Mouse (Mus musculus) cerebellum, postnatal 25 days (tissue): ENCODE data around the gene Arrdc5.

ENCODE experiments used
- DNase-seq, 2 experiments: peaks; one replicate each; pipeline ENCODE4 v3.0.0; 2021; ENCODE audit warnings: mixed read lengths in 2 of 2

The Arrdc5 gene

DNA sequence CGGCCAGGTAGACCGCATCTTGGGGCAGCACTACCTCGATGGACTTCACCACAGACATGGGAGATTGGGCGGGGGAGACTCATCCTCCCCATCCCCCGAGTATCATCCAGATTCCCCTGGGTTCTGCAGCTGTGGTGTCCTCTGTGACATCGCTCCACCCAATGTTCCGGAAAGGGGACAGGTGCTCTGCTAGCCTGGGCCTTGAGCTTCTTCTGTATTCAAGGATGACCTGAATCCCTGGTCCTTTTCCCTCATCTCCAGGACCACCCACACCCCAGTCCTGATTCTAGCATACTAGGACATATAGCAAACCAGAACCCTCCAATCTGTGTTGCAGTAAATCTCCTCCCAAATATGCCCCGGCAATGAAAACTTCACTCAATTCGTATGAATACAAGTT, at the start of gene Arrdc5:
Arrdc5 (minus strand) TSS at position 101 of the 400 bp plus-strand sequence.
- DNase-seq = no peak

- no peak for DNase-seq
Measured at GRCm38 (mm10) chr17:56348586-56348985, 48.5 kb upstream of the Arrdc5 start.

DNA sequence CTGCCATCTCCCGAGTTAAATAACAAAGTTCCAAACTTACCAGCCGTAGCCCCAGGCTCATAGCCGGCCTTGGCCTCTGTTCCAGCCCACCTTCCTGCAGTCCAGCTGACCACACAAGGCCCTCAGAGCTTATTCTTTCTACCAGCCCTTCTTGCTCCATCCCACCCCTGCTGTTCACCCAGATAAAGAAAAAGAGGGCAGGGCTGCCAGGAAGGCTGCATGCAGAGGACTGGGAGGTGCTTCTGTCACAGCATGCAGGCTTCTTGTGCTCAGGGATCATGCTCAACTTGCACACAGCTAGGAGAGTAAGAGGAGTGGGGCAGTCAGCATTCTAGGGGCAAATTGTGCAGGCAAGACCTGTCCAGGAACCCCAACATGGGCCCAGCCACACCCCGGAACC, 48.0 kb upstream of the Arrdc5 start:
- DNase-seq = no peak

DNA sequence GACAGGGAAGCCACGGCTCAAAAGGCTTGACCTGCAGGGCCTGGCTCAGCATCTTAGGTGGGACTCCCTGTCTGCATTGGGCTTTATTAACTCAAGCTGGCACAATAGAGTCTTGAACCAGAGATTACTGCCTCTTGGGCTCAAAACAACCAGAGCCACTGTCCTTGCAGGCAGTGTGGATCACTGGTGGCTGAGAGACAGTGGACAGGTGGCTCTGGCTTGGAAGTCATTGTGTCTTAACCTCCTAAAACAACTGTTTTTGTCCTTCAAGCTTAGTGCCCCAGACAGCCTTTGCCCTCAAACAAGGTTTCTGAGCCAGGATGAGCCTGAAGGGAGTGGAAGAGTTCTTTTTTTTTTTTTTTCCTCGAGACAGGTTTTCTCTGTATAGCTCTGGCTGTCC, 45.3 kb upstream of the Arrdc5 start:
- DNase-seq = no peak

DNA sequence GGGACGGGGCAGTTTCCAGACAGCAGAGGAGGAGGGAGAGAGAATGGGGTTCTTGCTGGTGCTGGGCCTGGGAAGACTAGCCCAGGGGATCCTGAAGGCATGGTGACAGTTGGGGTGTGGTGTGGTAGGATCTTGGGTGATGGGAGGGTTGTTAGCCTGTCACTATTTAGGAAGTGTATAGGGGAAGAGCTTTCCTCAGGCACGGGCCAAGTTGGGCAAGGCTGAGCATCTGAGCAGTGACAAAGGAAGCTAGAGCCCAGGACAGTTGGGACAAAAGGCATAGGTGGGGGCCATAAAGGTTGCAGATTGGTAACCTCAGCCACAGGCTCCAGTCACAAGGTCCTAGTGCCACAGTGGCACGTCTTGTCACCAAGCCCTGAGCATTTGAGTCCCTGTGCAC, 43.4 kb upstream of the Arrdc5 start:
- DNase-seq = no peak

GRCm38 (mm10) chr17:56340717-56341116, 40.6 kb upstream of the Arrdc5 start:
- peak; percentile 75 to 77 for DNase-seq

GRCm38 (mm10) chr17:56338909-56339308, 38.8 kb upstream of the Arrdc5 start:
- DNase-seq = peak; percentile 32 to 58

DNA sequence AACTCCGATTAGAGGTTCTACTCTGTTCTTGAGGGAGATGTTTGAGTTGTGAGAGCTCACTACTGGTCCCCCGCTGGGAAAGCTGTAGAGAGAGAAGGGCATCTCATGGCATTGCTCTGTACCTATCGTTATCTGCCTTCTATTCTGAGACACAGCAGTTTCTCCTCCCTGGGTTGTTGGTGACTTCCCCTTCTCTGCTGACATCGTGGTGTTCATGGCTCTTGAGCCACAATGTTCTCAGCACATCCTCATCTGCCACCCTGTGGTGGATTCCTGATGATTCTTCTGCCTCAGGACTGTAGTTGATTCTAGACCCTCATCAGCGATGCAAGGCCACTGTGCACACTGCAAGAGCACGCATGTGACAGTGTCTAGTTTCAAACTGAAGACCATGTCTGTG, 37.7 kb upstream of the Arrdc5 start:
- DNase-seq = peak; percentile 2 to 7

DNA sequence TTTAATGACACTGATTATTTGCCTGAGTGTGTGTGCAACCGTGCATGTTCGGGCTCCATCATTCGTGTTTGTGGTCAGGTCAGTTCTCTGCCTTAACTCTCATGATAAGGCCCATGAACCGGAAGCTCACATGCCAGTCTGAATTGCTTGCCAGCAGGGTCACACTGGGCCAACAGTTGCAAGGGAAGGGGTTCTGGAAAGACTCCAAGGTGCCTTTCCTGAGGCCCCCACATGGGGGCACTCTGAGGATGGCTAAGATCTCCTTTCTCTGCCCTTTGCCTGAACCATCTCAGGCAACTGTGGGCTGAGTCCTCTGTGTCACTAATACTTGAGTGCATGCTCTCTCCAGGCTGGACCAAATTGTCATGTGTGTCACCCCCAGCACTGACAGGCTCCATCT, 37.1 kb upstream of the Arrdc5 start:
- peak; percentile 74 to 77 for DNase-seq

GRCm38 (mm10) chr17:56332987-56333386, 32.9 kb upstream of the Arrdc5 start:
- DNase-seq = peak; percentile 34 to 65

- peak in 1 of 2 experiments; percentile 16 for DNase-seq
Measured at GRCm38 (mm10) chr17:56331256-56331655, 31.2 kb upstream of the Arrdc5 start.

GRCm38 (mm10) chr17:56330345-56330744, 30.3 kb upstream of the Arrdc5 start:
- DNase-seq = no peak

DNA sequence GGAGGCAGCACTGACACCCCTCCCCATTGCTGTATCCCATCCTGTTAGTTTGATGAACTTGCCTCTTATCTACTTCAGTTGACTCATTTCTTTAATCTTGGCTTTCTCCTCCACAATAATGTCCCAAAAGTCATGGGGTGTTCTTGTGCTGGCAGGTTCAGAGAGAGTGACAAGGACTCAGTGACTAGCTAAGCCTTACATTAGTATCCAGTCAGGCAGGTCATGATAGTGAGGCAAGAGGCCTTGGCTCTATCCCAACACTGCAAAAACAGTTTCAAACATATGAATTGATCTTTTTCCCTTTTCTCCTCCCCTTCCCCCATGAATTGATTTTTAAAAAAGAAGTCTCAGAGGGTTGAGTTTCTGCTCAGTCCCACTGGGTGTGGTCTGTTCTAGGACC, 29.2 kb upstream of the Arrdc5 start:
- DNase-seq = no peak

GRCm38 (mm10) chr17:56326153-56327147, 26.4 kb upstream of the Arrdc5 start:
- DNase-seq = peak in 1 of 2 experiments; percentile 38

DNA sequence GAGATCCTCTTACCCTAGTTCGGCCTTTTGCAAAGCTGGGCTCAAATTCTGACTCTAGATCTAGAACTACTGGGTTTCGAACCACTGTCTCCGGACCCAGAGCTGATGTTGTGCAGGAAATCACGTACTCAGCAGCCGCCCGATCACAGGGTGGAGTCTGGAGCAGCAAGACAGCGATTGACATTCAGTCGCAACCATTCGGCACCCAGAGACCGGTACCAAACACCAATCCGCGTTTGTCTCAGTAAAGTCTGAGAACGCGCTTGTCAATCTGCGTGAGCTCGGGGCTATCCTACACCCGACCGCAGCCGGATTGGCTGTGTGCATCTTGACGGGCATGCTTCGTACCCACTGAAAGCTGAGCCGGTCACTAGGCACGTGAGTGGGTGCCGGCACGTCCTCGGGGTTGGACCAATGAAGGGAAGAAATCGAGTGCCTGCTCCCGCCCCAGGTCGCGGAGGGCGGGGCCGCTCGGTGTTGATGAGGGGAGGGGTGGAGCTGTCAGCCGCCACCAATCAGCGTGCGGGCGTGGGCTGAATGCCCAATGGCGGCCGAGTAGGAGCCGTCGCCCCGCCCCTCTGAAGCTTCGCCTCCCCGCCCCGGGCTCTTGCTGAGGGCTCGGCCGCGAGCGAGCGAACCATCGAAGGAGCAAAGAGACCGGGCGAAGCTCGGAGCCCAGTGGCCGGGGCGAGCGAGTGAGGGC, 25.5 kb upstream of the Arrdc5 start, which contains the start of gene Kdm4b:
Kdm4b (plus strand) TSS at position 613 of the 703 bp plus-strand sequence.
- peak; percentile 98 to 100 for DNase-seq

DNA sequence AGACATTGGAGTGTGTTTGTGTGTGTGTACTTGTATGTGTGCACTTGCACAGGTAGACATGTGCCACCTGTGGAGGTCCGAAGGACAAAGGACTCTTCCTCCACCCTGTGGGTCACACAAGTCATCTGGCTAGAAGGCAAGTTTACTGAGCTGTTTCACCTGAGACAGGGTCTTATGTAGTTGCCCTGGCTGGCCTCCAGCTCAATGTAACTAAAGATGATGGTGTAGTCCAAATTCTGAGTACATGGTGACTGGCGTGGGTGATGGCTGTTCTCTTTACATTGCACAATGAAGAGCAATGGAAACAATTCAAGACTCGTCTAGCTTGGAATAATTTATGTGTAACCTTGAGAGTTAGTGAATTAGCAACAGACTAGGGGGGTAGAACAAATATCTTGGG, 24.3 kb upstream of the Arrdc5 start:
- DNase-seq = no peak

- no peak for DNase-seq
Measured at GRCm38 (mm10) chr17:56309191-56309945, 9.3 kb upstream of the Arrdc5 start.

DNA sequence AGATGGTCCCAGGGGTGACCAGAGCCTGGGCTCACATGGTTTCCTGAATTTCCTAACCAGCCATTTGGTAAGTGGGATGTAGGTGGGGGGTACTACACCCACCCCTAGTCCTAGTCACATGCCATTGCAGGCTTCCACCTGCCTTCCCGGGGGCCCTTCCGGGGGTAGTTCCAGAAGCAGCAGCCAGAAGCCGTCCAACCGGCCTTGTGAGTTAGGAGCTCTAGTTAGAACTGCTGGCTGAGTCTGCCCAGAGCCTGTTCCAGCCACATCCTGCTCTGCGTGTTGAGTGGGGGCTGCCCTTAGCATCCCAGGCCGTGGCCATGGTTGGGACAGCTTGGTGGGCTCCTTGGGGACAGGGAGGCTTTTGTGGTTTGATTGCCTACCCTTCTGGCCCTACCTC, 8.0 kb upstream of the Arrdc5 start:
- DNase-seq = no peak

- DNase-seq = peak in 1 of 2 experiments; percentile 44
Measured at GRCm38 (mm10) chr17:56305826-56306225, 5.7 kb upstream of the Arrdc5 start.

- no peak for DNase-seq
Measured at GRCm38 (mm10) chr17:56305156-56305555, 5.1 kb upstream of the Arrdc5 start.

DNA sequence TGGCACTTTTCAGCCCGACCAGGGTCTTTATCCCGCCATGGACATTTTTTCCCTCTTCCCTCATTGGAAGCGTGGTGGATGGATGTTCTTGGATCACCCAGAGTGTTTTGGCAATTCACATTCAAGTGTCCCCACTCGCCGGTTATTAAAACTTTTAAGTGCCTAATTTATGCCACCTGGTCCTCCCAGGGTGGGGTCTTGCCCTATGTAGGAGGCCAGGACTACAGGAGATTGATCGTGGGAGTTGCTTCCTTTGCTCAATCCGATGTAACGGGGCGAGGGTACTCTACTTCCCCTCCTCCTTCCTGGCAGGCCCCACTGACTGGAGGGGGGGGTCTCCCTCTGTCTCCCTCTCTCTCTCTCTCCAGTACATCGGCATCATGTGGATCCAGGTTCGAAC, 4.6 kb upstream of the Arrdc5 start:
- no peak for DNase-seq

GRCm38 (mm10) chr17:56303847-56304586, 3.9 kb upstream of the Arrdc5 start:
- peak; percentile 93 to 96 for DNase-seq
